ENCODE assay signal across 16 mouse cellular contexts in the genomic region with DNA sequence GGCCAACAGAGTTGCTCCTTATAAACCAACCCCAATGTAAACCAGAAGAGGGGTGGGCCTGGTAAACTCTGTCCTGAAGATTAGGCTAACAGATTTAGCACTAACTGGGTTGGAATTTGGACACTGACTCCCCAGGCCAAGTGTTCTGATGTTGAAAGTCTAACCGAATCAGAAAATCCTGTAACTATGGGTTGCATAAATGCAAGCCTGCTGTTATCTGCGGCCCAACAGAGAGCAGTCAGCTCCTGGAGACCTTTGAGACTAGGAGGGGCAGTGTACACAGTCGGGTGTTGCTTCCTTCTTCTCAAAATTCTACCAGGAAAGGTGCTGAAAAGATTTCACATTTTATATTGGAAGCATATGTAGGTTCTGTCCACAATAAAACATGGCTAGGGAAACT. TPM values are rescaled to one million over a fixed set of nuclear protein-coding genes. Genes with fewer than 3 reads are reported as not detected.
DNase-seq lines count a peak whose midpoint lies in the region; ATAC-seq and TF ChIP-seq lines count a peak whose summit lies in the region.
"Had no signal": no experiment of that assay in that cellular context is flagged by ENCODE, and none has a peak within 500 bp of the region (broad histone marks: within the 10 kb centered on the region; RNA-seq: fewer than 3 reads in every experiment).

No protein-coding gene starts in this region.

- no peaks in the 10 kb centered on the region for H3K27me3 ChIP-seq in lung, postnatal 0 days (replicated peaks; ENCODE audit: insufficient read depth, low read length)
- H3K27me3 ChIP-seq in kidney, embryonic 16.5 days (ENCODE audit: insufficient read depth, low read length) = no peaks in the 10 kb centered on the region
- H3K27me3 ChIP-seq in liver, postnatal 0 days (ENCODE audit: insufficient read depth, low read length) = no peaks in the 10 kb centered on the region
- H3K27me3 ChIP-seq: hindbrain, embryonic 12.5 days had no signal

- no peak overlapping the region for H3K9ac ChIP-seq in lung, postnatal 0 days (replicated peaks; ENCODE audit: low read depth)
- no peak overlapping the region for H3K9ac ChIP-seq in kidney, embryonic 16.5 days (replicated peaks; ENCODE audit: low read length)
- H3K9ac ChIP-seq in liver, postnatal 0 days (replicated peaks) = no peak overlapping the region
- H3K9ac ChIP-seq: hindbrain, embryonic 12.5 days; lung, embryonic 14.5 days had no signal

- DNase-seq in lung, postnatal 0 days (ENCODE audit: low spot score) = no peak
- DNase-seq in lung, postnatal 36 days = no peak
- DNase-seq in liver, postnatal 0 days = no peak
- no peak for DNase-seq in adrenal gland, adult 8-10 months
- no peak for DNase-seq in gastrocnemius, adult 8-10 months (ENCODE audit: low spot score in 2 of 2)
- DNase-seq: adrenal gland, postnatal 25 days; cerebellum, adult 9-10 months; layer of hippocampus, postnatal 36 days; left cerebral cortex, postnatal 4 days; lung, embryonic 14.5 days had no signal

- no peaks in the 10 kb centered on the region for H3K4me1 ChIP-seq in lung, postnatal 0 days (ENCODE audit: insufficient read depth, low read depth, low read length)
- H3K4me1 ChIP-seq in kidney, embryonic 16.5 days (ENCODE audit: insufficient read depth, low read length) = peaks cover 30% of the 10 kb centered on the region
- H3K4me1 ChIP-seq in liver, postnatal 0 days (ENCODE audit: insufficient read depth) = peaks cover 21% of the 10 kb centered on the region
- H3K4me1 ChIP-seq: hindbrain, embryonic 12.5 days had no signal

- 54% methylated on average over 3 of the region's 3 CpGs for WGBS in lung, postnatal 0 days
- 79% methylated on average over 3 of the region's 3 CpGs for WGBS in kidney, embryonic 16.5 days
- WGBS in liver, postnatal 0 days (ENCODE audit: insufficient replicate concordance) = 36% methylated on average over 3 of the region's 3 CpGs

- TF ChIP-seq EP300 in lung, postnatal 0 days (IDR thresholded peaks at IDR 0.05) = no peak
- peak; percentile 64 for TF ChIP-seq EP300 in liver, postnatal 0 days (IDR thresholded peaks at IDR 0.05; ENCODE audit: low read depth)

- no peak overlapping the region for H3K4me3 ChIP-seq in lung, postnatal 0 days (ENCODE audit: low read depth, low read length)
- no peak overlapping the region for H3K4me3 ChIP-seq in kidney, embryonic 16.5 days (ENCODE audit: low read length)
- H3K4me3 ChIP-seq in liver, postnatal 0 days (ENCODE audit: low read depth, low read length) = no peak overlapping the region
- H3K4me3 ChIP-seq: hindbrain, embryonic 12.5 days had no signal

- no peaks in the 10 kb centered on the region for H3K9me3 ChIP-seq in lung, postnatal 0 days (ENCODE audit: low read length)
- H3K9me3 ChIP-seq in kidney, embryonic 16.5 days (ENCODE audit: low read length) = no peaks in the 10 kb centered on the region
- no peaks in the 10 kb centered on the region for H3K9me3 ChIP-seq in liver, postnatal 0 days (ENCODE audit: low read length)
- H3K9me3 ChIP-seq: hindbrain, embryonic 12.5 days had no signal

- no peak for TF ChIP-seq CTCF in lung, postnatal 0 days (IDR thresholded peaks at IDR 0.05)
- TF ChIP-seq CTCF in liver, postnatal 0 days (IDR thresholded peaks at IDR 0.05; ENCODE audit: low read depth) = no peak

- no peak for ATAC-seq in lung, postnatal 0 days
- no peak for ATAC-seq in kidney, embryonic 16.5 days (ENCODE audit: low FRiP score, low TSS enrichment)
- ATAC-seq in liver, postnatal 0 days = peak; percentile 81
- ATAC-seq in monocyte, adult 5-6 weeks (replicated peaks; ENCODE audit: insufficient number of reproducible peaks, low FRiP score, low TSS enrichment, poor library complexity, severe bottlenecking) = no peak
- ATAC-seq: CD4-positive, CD25-positive, alpha-beta regulatory T cell, adult 4 months had no signal

- H3K4me2 ChIP-seq in lung, postnatal 0 days (replicated peaks; ENCODE audit: low read depth, low read length) = no peak overlapping the region
- H3K4me2 ChIP-seq in kidney, embryonic 16.5 days (replicated peaks; ENCODE audit: low read depth, low read length) = no peak overlapping the region
- no peak overlapping the region for H3K4me2 ChIP-seq in liver, postnatal 0 days (ENCODE audit: low read depth, low read length)
- H3K4me2 ChIP-seq: hindbrain, embryonic 12.5 days; lung, embryonic 14.5 days had no signal

- no peaks in the 10 kb centered on the region for H3K36me3 ChIP-seq in lung, postnatal 0 days (ENCODE audit: insufficient read depth, low read length)
- H3K36me3 ChIP-seq in kidney, embryonic 16.5 days (ENCODE audit: insufficient read depth, low read length) = 0 out of 2 replicates have a peak, but pooled peaks cover 4% of the 10 kb centered on the region
- H3K36me3 ChIP-seq in liver, postnatal 0 days (replicated peaks; ENCODE audit: insufficient read depth, low read length) = no peaks in the 10 kb centered on the region
- H3K36me3 ChIP-seq: hindbrain, embryonic 12.5 days had no signal

- 0 out of 2 replicates have a peak overlapping the region, but pooled peaks have one; percentile 9 for H3K27ac ChIP-seq in lung, postnatal 0 days (ENCODE audit: low read length)
- H3K27ac ChIP-seq in kidney, embryonic 16.5 days (ENCODE audit: low read length) = peak overlapping the region; percentile 77
- H3K27ac ChIP-seq in liver, postnatal 0 days (ENCODE audit: low read depth) = peak overlapping the region; percentile 49
- H3K27ac ChIP-seq: hindbrain, embryonic 12.5 days had no signal

RNA-seq across cellular contexts. Expression of gene 9130230L23Rik, which starts 39.8 kb away (rescaled TPM):
- 1.7 TPM in 2 replicates for polyA plus RNA-seq in lung, postnatal 0 days (2015; fragmentation: Nextera tagmentation; extraction: Ambion mirVana)
- polyA plus RNA-seq in kidney, embryonic 16.5 days (2015; fragmentation: Nextera tagmentation; extraction: Ambion mirVana) = 0.56 and 1.2 TPM in 2 replicates
- polyA plus RNA-seq in liver, postnatal 0 days (2015; fragmentation: Nextera tagmentation; extraction: Ambion mirVana) = 0.20 TPM in 1 of 2 replicates, not detected in the other
- 0.11 to 0.87 TPM in 2 of 3 replicates, not detected in the other for total RNA-seq in monocyte, adult 5-6 weeks (2017)
- total RNA-seq in adrenal gland, adult 8-10 months (2022) = 1 to 10 TPM in 1 of 4 experiments, under 1 TPM in 3; 0.28 to 2.3 (median 0.54) TPM
- total RNA-seq in gastrocnemius, adult 8-10 months (2022) = under 1 TPM in 1 of 4 experiments, not detected in 3; 0.54 TPM
- total RNA-seq: granulocyte monocyte progenitor cell, adult 5-6 weeks; layer of hippocampus, postnatal 36 days; left cerebral cortex, postnatal 4 days had no signal
- polyA plus RNA-seq: CD4-positive, CD25-positive, alpha-beta regulatory T cell, adult 4 months; hindbrain, embryonic 12.5 days; neural tube, embryonic 14.5 days had no signal

Comparison
In these comparisons a context has a peak if more than half of its experiments do, and no peak if none do; other contexts are left out.
1. H3K27ac ChIP-seq: peak in every context shown above with its lines; median percentile 77 in kidney, embryonic 16.5 days; 49 in liver, postnatal 0 days; 9 in lung, postnatal 0 days.